Mouse (Mus musculus): ENCODE measurements around the gene Mrps35. TPM values are rescaled to one million over a fixed set of nuclear protein-coding genes. Genes with fewer than 3 reads are reported as not detected.
A peak's percentile ranks its signal among the peaks of the same experiment; 100 is the strongest.

The Mrps35 gene
- polyA plus RNA-seq, 1 experiment from 2014 or later, result 135 TPM

- ATAC-seq (ENCODE audit: low FRiP score, low TSS enrichment), result peak; percentile 83
- WGBS, result under 1% methylated on average over 98 of the region's 99 CpGs
Observed at GRCm38 (mm10) chr6:147091136-147092120, 48.9 kb downstream of the Mrps35 start, which contains the start of gene Klhl42. Klhl42 (plus strand) TSS chr6:147091379.

GRCm38 (mm10) chr6:147092136-147092535, 49.6 kb downstream of the Mrps35 start:
- Histone ChIP-seq H3K4me1 (ENCODE audit: control insufficient read depth, insufficient read depth, low read length) (peaks cover 9% of the 10 kb centered on the region; the same call in 1 of the 2 replicates), H3K9ac (ENCODE audit: low read depth, low read length) (peak overlapping the region; percentile 85), H3K27ac (ENCODE audit: low read depth, low read length) (no peak overlapping the region), H3K27me3 (ENCODE audit: control insufficient read depth, insufficient read depth, low read length) (peaks cover 11% of the 10 kb centered on the region), H3K36me3 (ENCODE audit: control insufficient read depth, insufficient read depth, low read length) (peaks cover 2% of the 10 kb centered on the region; the same call in 1 of the 2 replicates), H3K4me3 (ENCODE audit: low read length) (peak overlapping the region; percentile 78), H3K9me3 (ENCODE audit: control insufficient read depth, low read length) (no peaks in the 10 kb centered on the region), H3K4me2 (replicated peaks; ENCODE audit: low read depth, low read length) (peak overlapping the region; percentile 98)
- ATAC-seq (ENCODE audit: low FRiP score, low TSS enrichment), result no peak; the same call in 1 of the 2 replicates
- WGBS, result 4% methylated on average over 15 of the region's 15 CpGs

More at GRCm38 (mm10) chr6:147091136-147092120, 48.9 kb downstream of the Mrps35 start, which contains the start of gene Klhl42:
- Histone ChIP-seq H3K4me3 (ENCODE audit: low read length) (peak within 1 kb of the TSS; percentile 78), H3K27ac (ENCODE audit: low read depth, low read length) (peak within 1 kb of the TSS; percentile 79), H3K9ac (ENCODE audit: low read depth, low read length) (peak within 1 kb of the TSS; percentile 85), H3K9me3 (ENCODE audit: control insufficient read depth, low read length) (no peaks in the 10 kb centered on the region), H3K27me3 (ENCODE audit: control insufficient read depth, insufficient read depth, low read length) (peaks cover 11% of the 10 kb centered on the region), H3K4me1 (ENCODE audit: control insufficient read depth, insufficient read depth, low read length) (peaks cover 12% of the 10 kb centered on the region; the same call in 1 of the 2 replicates), H3K4me2 (replicated peaks; ENCODE audit: low read depth, low read length) (peak within 1 kb of the TSS; percentile 98), H3K36me3 (ENCODE audit: control insufficient read depth, insufficient read depth, low read length) (peaks cover 2% of the 10 kb centered on the region; the same call in 1 of the 2 replicates)

GRCm38 (mm10) chr6:147094771-147095170, 52.2 kb downstream of the Mrps35 start:
- Histone ChIP-seq H3K27me3 (ENCODE audit: control insufficient read depth, insufficient read depth, low read length) (peaks cover 1% of the 10 kb centered on the region), H3K9ac (ENCODE audit: low read depth, low read length) (no peak overlapping the region), H3K4me1 (ENCODE audit: control insufficient read depth, insufficient read depth, low read length) (peaks cover 23% of the 10 kb centered on the region), H3K9me3 (ENCODE audit: control insufficient read depth, low read length) (no peaks in the 10 kb centered on the region), H3K36me3 (ENCODE audit: control insufficient read depth, insufficient read depth, low read length) (peaks cover 2% of the 10 kb centered on the region; the same call in 1 of the 2 replicates), H3K4me3 (ENCODE audit: low read length) (no peak overlapping the region), H3K4me2 (replicated peaks; ENCODE audit: low read depth, low read length) (no peak overlapping the region), H3K27ac (ENCODE audit: low read depth, low read length) (no peak overlapping the region)
- 78% methylated on average over 7 of the region's 7 CpGs for WGBS
- no peak for ATAC-seq (ENCODE audit: low FRiP score, low TSS enrichment)

GRCm38 (mm10) chr6:147096109-147096508, 53.5 kb downstream of the Mrps35 start:
- Histone ChIP-seq H3K27me3 (ENCODE audit: control insufficient read depth, insufficient read depth, low read length) (no peaks in the 10 kb centered on the region), H3K4me3 (ENCODE audit: low read length) (no peak overlapping the region), H3K4me1 (ENCODE audit: control insufficient read depth, insufficient read depth, low read length) (peaks cover 23% of the 10 kb centered on the region), H3K36me3 (ENCODE audit: control insufficient read depth, insufficient read depth, low read length) (peaks cover 2% of the 10 kb centered on the region; the same call in 1 of the 2 replicates), H3K27ac (ENCODE audit: low read depth, low read length) (no peak overlapping the region), H3K9ac (ENCODE audit: low read depth, low read length) (no peak overlapping the region), H3K4me2 (replicated peaks; ENCODE audit: low read depth, low read length) (no peak overlapping the region), H3K9me3 (ENCODE audit: control insufficient read depth, low read length) (no peaks in the 10 kb centered on the region)
- 98% methylated on average over 4 of the region's 4 CpGs for WGBS
- no peak for ATAC-seq (ENCODE audit: low FRiP score, low TSS enrichment)

- H3K9me3 ChIP-seq (ENCODE audit: control insufficient read depth, low read length), result no peaks in the 10 kb centered on the region
- H3K36me3 ChIP-seq (ENCODE audit: control insufficient read depth, insufficient read depth, low read length), result peaks cover 2% of the 10 kb centered on the region; the same call in 1 of the 2 replicates
- peaks cover 22% of the 10 kb centered on the region for H3K4me1 ChIP-seq (ENCODE audit: control insufficient read depth, insufficient read depth, low read length)
- H3K9ac ChIP-seq (ENCODE audit: low read depth, low read length), result no peak overlapping the region
- no peak overlapping the region for H3K27ac ChIP-seq (ENCODE audit: low read depth, low read length)
- ATAC-seq (ENCODE audit: low FRiP score, low TSS enrichment), result no peak
- 77% methylated on average over 3 of the region's 3 CpGs for WGBS
- H3K4me3 ChIP-seq (ENCODE audit: low read length), result no peak overlapping the region
- H3K4me2 ChIP-seq (replicated peaks; ENCODE audit: low read depth, low read length), result no peak overlapping the region
- no peaks in the 10 kb centered on the region for H3K27me3 ChIP-seq (ENCODE audit: control insufficient read depth, insufficient read depth, low read length)
Observed at GRCm38 (mm10) chr6:147096934-147097333, 54.4 kb downstream of the Mrps35 start.

- WGBS, result 63% methylated on average over 8 of the region's 8 CpGs
- H3K4me2 ChIP-seq (replicated peaks; ENCODE audit: low read depth, low read length), result no peak overlapping the region
- no peak for ATAC-seq (ENCODE audit: low FRiP score, low TSS enrichment)
- no peak overlapping the region for H3K4me3 ChIP-seq (ENCODE audit: low read length)
- H3K27me3 ChIP-seq (ENCODE audit: control insufficient read depth, insufficient read depth, low read length), result no peaks in the 10 kb centered on the region
- peaks cover 7% of the 10 kb centered on the region; the same call in 1 of the 2 replicates for H3K36me3 ChIP-seq (ENCODE audit: control insufficient read depth, insufficient read depth, low read length)
- no peak overlapping the region for H3K9ac ChIP-seq (ENCODE audit: low read depth, low read length)
- no peaks in the 10 kb centered on the region for H3K9me3 ChIP-seq (ENCODE audit: control insufficient read depth, low read length)
- no peak overlapping the region for H3K27ac ChIP-seq (ENCODE audit: low read depth, low read length)
- peaks cover 17% of the 10 kb centered on the region for H3K4me1 ChIP-seq (ENCODE audit: control insufficient read depth, insufficient read depth, low read length)
Observed at GRCm38 (mm10) chr6:147097346-147097929, 54.9 kb downstream of the Mrps35 start.

- H3K27me3 ChIP-seq (ENCODE audit: control insufficient read depth, insufficient read depth, low read length), result no peaks in the 10 kb centered on the region
- H3K9me3 ChIP-seq (ENCODE audit: control insufficient read depth, low read length), result no peaks in the 10 kb centered on the region
- no peak overlapping the region for H3K27ac ChIP-seq (ENCODE audit: low read depth, low read length)
- WGBS, result 45% methylated on average over 19 of the region's 19 CpGs
- peak overlapping the region; percentile 23 for H3K4me2 ChIP-seq (replicated peaks; ENCODE audit: low read depth, low read length)
- peak; percentile 74 for ATAC-seq (ENCODE audit: low FRiP score, low TSS enrichment)
- peaks cover 14% of the 10 kb centered on the region for H3K4me1 ChIP-seq (ENCODE audit: control insufficient read depth, insufficient read depth, low read length)
- no peak overlapping the region for H3K9ac ChIP-seq (ENCODE audit: low read depth, low read length)
- peaks cover 9% of the 10 kb centered on the region; the same call in 1 of the 2 replicates for H3K36me3 ChIP-seq (ENCODE audit: control insufficient read depth, insufficient read depth, low read length)
- H3K4me3 ChIP-seq (ENCODE audit: low read length), result no peak overlapping the region
Observed at GRCm38 (mm10) chr6:147099458-147100277, 57.1 kb downstream of the Mrps35 start.

- Histone ChIP-seq H3K9ac (ENCODE audit: low read depth, low read length) (no peak overlapping the region), H3K4me2 (replicated peaks; ENCODE audit: low read depth, low read length) (no peak overlapping the region), H3K27me3 (ENCODE audit: control insufficient read depth, insufficient read depth, low read length) (no peaks in the 10 kb centered on the region), H3K4me1 (ENCODE audit: control insufficient read depth, insufficient read depth, low read length) (peaks cover 14% of the 10 kb centered on the region), H3K9me3 (ENCODE audit: control insufficient read depth, low read length) (no peaks in the 10 kb centered on the region), H3K27ac (ENCODE audit: low read depth, low read length) (no peak overlapping the region), H3K36me3 (ENCODE audit: control insufficient read depth, insufficient read depth, low read length) (peaks cover 11% of the 10 kb centered on the region; the same call in 1 of the 2 replicates), H3K4me3 (ENCODE audit: low read length) (no peak overlapping the region)
- no peak for ATAC-seq (ENCODE audit: low FRiP score, low TSS enrichment)
- 85% methylated on average over 3 of the region's 3 CpGs for WGBS
Observed at GRCm38 (mm10) chr6:147102293-147102692, 59.7 kb downstream of the Mrps35 start.
